Mouse (Mus musculus) gastrocnemius, postnatal 4 days (tissue): ENCODE measurements around the gene Mettl23. TPM values are rescaled to one million over a fixed set of nuclear protein-coding genes. Genes with fewer than 3 reads are reported as not detected.
A peak's percentile ranks its signal among the peaks of the same experiment; 100 is the strongest.

Experiments used
- DNase-seq, 2 experiments: peaks; one replicate each; pipeline ENCODE4 v3.0.0; 2021 to 2022; ENCODE audit warnings: low spot score in 2 of 2, mixed read lengths in 2 of 2
- long read RNA-seq, 2 experiments: library from polyadenylated mRNA; stranded (forward); transcript quantifications; one replicate each; pipeline ENCODE4 v2.0.0; 2021
- total RNA-seq, 2 experiments: library from RNA; stranded (reverse); gene quantifications; 2 replicates each; pipeline ENCODE4 v1.2.3; 2021

Mettl23 gene
- 10 to 100 TPM; 23.7 to 26.6 TPM for total RNA-seq
- long read RNA-seq, experiment 1, transcript Mettl23-201 (5 exons, 1,276 nt) = major isoform, 19 of 63 reads
- long read RNA-seq, experiment 1, partial matches to known transcripts = 8 of 63 reads
- long read RNA-seq, experiment 1, other reads (novel, unspliced or antisense) = 35 of 63 reads
- long read RNA-seq, experiment 2, transcript Mettl23-201 (5 exons, 1,276 nt) = major isoform, 14 of 46 reads
- long read RNA-seq, experiment 2, partial matches to known transcripts = 4 of 46 reads
- long read RNA-seq, experiment 2, other reads (novel, unspliced or antisense) = 27 of 46 reads

GRCm38 (mm10) chr11:116843261-116844233 lies at the start of gene Mettl23, which contains the start of gene Jmjd6:
Mettl23 (plus strand) TSS chr11:116843278.
Jmjd6 (minus strand) TSS chr11:116843449.
- peak; percentile 91 to 96 for DNase-seq

GRCm38 (mm10) chr11:116799364-116799763 lies 43.7 kb upstream of the Mettl23 start:
- DNase-seq = no peak

- DNase-seq = no peak
Measured at GRCm38 (mm10) chr11:116801106-116801505, 42.0 kb upstream of the Mettl23 start.

GRCm38 (mm10) chr11:116802709-116803108 lies 40.4 kb upstream of the Mettl23 start:
- no peak for DNase-seq

GRCm38 (mm10) chr11:116806136-116807071 lies 36.7 kb upstream of the Mettl23 start:
- no peak for DNase-seq

GRCm38 (mm10) chr11:116807116-116807515 lies 36.0 kb upstream of the Mettl23 start:
- no peak for DNase-seq

GRCm38 (mm10) chr11:116807526-116807925 lies 35.6 kb upstream of the Mettl23 start:
- no peak for DNase-seq

GRCm38 (mm10) chr11:116807938-116808606 lies 35.0 kb upstream of the Mettl23 start:
- peak; percentile 76 to 83 for DNase-seq

- DNase-seq = no peak
Measured at GRCm38 (mm10) chr11:116808811-116809395, 34.2 kb upstream of the Mettl23 start.

- no peak for DNase-seq
Measured at GRCm38 (mm10) chr11:116809520-116809919, 33.6 kb upstream of the Mettl23 start.

- no peak for DNase-seq
Measured at GRCm38 (mm10) chr11:116810528-116810927, 32.5 kb upstream of the Mettl23 start.

- peak in 1 of 2 experiments; percentile 63 for DNase-seq
Measured at GRCm38 (mm10) chr11:116810983-116811901, 31.8 kb upstream of the Mettl23 start.

- DNase-seq = no peak
Measured at GRCm38 (mm10) chr11:116812793-116813529, 30.1 kb upstream of the Mettl23 start.

- DNase-seq = no peak
Measured at GRCm38 (mm10) chr11:116813610-116814009, 29.5 kb upstream of the Mettl23 start.

GRCm38 (mm10) chr11:116814076-116814883 lies 28.8 kb upstream of the Mettl23 start:
- DNase-seq = peak; percentile 58 to 85

GRCm38 (mm10) chr11:116814884-116815415 lies 28.1 kb upstream of the Mettl23 start:
- DNase-seq = no peak

GRCm38 (mm10) chr11:116816769-116817168 lies 26.3 kb upstream of the Mettl23 start:
- DNase-seq = peak in 1 of 2 experiments; percentile 63
